Mouse (Mus musculus) lung, embryonic 15.5 days (tissue): ENCODE measurements at regions not wholly inside any gene's neighbourhood (a gene's known extent, or its start where the extent isn't known, plus 50 kb on each side); places are given as distances from the start of the nearest gene placed in this dataset.

Source experiments
- ATAC-seq: fragments of 200-750 bp; cut with Nextera tagmentation; 2 replicates; pipeline ENCODE4 v1.8.0; 2017; ENCODE audit warnings: moderate number of reproducible peaks, borderline replicate concordance; ENCODE audit not compliant: low FRiP score, low TSS enrichment; ENCODE audit errors: extremely low read depth
- H3K27ac ChIP-seq: fragments of 300-500 bp; sonication (generic); 2 replicates; pipeline ENCODE4 v1.5.1; 2015; ENCODE audit warnings: moderate library complexity, mild to moderate bottlenecking, inconsistent platforms
- H3K27me3 ChIP-seq: fragments of 300-500 bp; sonication (generic); 2 replicates; pipeline ENCODE4 v1.6.1; 2015; ENCODE audit warnings: inconsistent platforms
- H3K36me3 ChIP-seq: fragments of 300-500 bp; sonication (generic); 2 replicates; pipeline ENCODE4 v1.6.1; 2015; ENCODE audit warnings: inconsistent platforms
- H3K4me1 ChIP-seq: fragments of 300-500 bp; sonication (generic); 2 replicates; pipeline ENCODE4 v1.6.1; 2015; ENCODE audit warnings: inconsistent platforms
- H3K4me2 ChIP-seq: fragments of 300-500 bp; sonication (generic); 2 replicates; pipeline ENCODE4 v1.6.1; 2015; ENCODE audit warnings: inconsistent platforms, mild to moderate bottlenecking, moderate library complexity
- H3K4me3 ChIP-seq: fragments of 300-500 bp; sonication (generic); 2 replicates; pipeline ENCODE4 v1.5.1; 2015; ENCODE audit warnings: mild to moderate bottlenecking, inconsistent platforms
- H3K9ac ChIP-seq: fragments of 300-500 bp; sonication (generic); 2 replicates; pipeline ENCODE4 v1.6.1; 2015; ENCODE audit warnings: inconsistent platforms
- H3K9me3 ChIP-seq: fragments of 300-500 bp; sonication (generic); 2 replicates; pipeline ENCODE4 v1.6.1; 2016; ENCODE audit warnings: inconsistent platforms
- WGBS: fragments of 180-500 bp; shearing (Covaris S2); methylation state at CpG from one replicate; pipeline ENCODE4 v1.1.7; 2015; 5-methylcytosine and 5-hydroxymethylcytosine counted together

- Histone ChIP-seq H3K9ac (no peak overlapping the region), H3K9me3 (no peaks in the 10 kb centered on the region), H3K4me1 (no peaks in the 10 kb centered on the region), H3K4me2 (no peak overlapping the region), H3K27me3 (peaks cover 77% of the 10 kb centered on the region), H3K4me3 (no peak overlapping the region), H3K27ac (no peak overlapping the region), H3K36me3 (no peaks in the 10 kb centered on the region)
- no peak for ATAC-seq
- 9% methylated on average over 4 of the region's 4 CpGs for WGBS
These were observed 89.0 kb downstream of the Hif1an start for GRCm38 (mm10) chr19:44651605-44652004.

GRCm38 (mm10) chr19:44655719-44656118, 93.1 kb downstream of the Hif1an start:
- no peak overlapping the region for H3K4me3 ChIP-seq
- H3K9ac ChIP-seq: no peak overlapping the region
- H3K9me3 ChIP-seq: no peaks in the 10 kb centered on the region
- H3K27ac ChIP-seq: no peak overlapping the region
- no peak overlapping the region for H3K4me2 ChIP-seq
- H3K36me3 ChIP-seq: no peaks in the 10 kb centered on the region
- H3K4me1 ChIP-seq: no peaks in the 10 kb centered on the region
- H3K27me3 ChIP-seq: peaks cover 71% of the 10 kb centered on the region
- ATAC-seq: peak; percentile 42; the same call in 1 of the 2 replicates
- 8% methylated on average over 6 of the region's 6 CpGs for WGBS

GRCm38 (mm10) chr19:44659316-44659715, 96.5 kb upstream of the Pax2 start:
- WGBS: 14% methylated on average over 10 of the region's 10 CpGs
- peaks cover 69% of the 10 kb centered on the region for H3K27me3 ChIP-seq
- H3K36me3 ChIP-seq: no peaks in the 10 kb centered on the region
- no peak for ATAC-seq
- H3K4me2 ChIP-seq: no peak overlapping the region
- no peak overlapping the region for H3K4me3 ChIP-seq
- H3K4me1 ChIP-seq: no peaks in the 10 kb centered on the region
- H3K27ac ChIP-seq: no peak overlapping the region
- H3K9me3 ChIP-seq: no peaks in the 10 kb centered on the region
- no peak overlapping the region for H3K9ac ChIP-seq

GRCm38 (mm10) chr19:44669535-44669958, 86.3 kb upstream of the Pax2 start:
- no peaks in the 10 kb centered on the region for H3K36me3 ChIP-seq
- ATAC-seq: peak; percentile 72; the same call in 1 of the 2 replicates
- peak overlapping the region; percentile 31 for H3K4me3 ChIP-seq
- H3K27ac ChIP-seq: no peak overlapping the region
- peaks cover 82% of the 10 kb centered on the region for H3K27me3 ChIP-seq
- peak overlapping the region; percentile 62 for H3K4me2 ChIP-seq
- H3K4me1 ChIP-seq: peaks cover 17% of the 10 kb centered on the region
- under 1% methylated on average over 14 of the region's 14 CpGs for WGBS
- H3K9ac ChIP-seq: no peak overlapping the region
- no peaks in the 10 kb centered on the region for H3K9me3 ChIP-seq

GRCm38 (mm10) chr19:44674621-44675245, 81.1 kb upstream of the Pax2 start:
- no peak overlapping the region for H3K27ac ChIP-seq
- no peak for ATAC-seq
- H3K4me2 ChIP-seq: peak overlapping the region; percentile 11; the same call in 1 of the 2 replicates
- H3K9ac ChIP-seq: no peak overlapping the region
- no peaks in the 10 kb centered on the region for H3K36me3 ChIP-seq
- peaks cover 93% of the 10 kb centered on the region for H3K27me3 ChIP-seq
- no peak overlapping the region for H3K4me3 ChIP-seq
- 6% methylated on average over 45 of the region's 45 CpGs for WGBS
- H3K9me3 ChIP-seq: no peaks in the 10 kb centered on the region
- peaks cover 17% of the 10 kb centered on the region for H3K4me1 ChIP-seq

GRCm38 (mm10) chr19:44676555-44677120, 79.2 kb upstream of the Pax2 start:
- H3K9me3 ChIP-seq: no peaks in the 10 kb centered on the region
- 4% methylated on average over 12 of the region's 12 CpGs for WGBS
- no peaks in the 10 kb centered on the region for H3K36me3 ChIP-seq
- peaks cover 7% of the 10 kb centered on the region for H3K4me1 ChIP-seq
- no peak for ATAC-seq
- peaks cover 94% of the 10 kb centered on the region for H3K27me3 ChIP-seq
- H3K4me2 ChIP-seq: no peak overlapping the region
- H3K9ac ChIP-seq: no peak overlapping the region
- H3K27ac ChIP-seq: no peak overlapping the region
- no peak overlapping the region for H3K4me3 ChIP-seq

- H3K27me3 ChIP-seq: peaks cover 94% of the 10 kb centered on the region
- H3K9me3 ChIP-seq: no peaks in the 10 kb centered on the region
- H3K36me3 ChIP-seq: no peaks in the 10 kb centered on the region
- 0 out of 2 replicates have a peak, but pooled peaks cover under 1% of the 10 kb centered on the region for H3K4me1 ChIP-seq
- H3K4me3 ChIP-seq: no peak overlapping the region
- H3K27ac ChIP-seq: no peak overlapping the region
- H3K9ac ChIP-seq: no peak overlapping the region
- no peak overlapping the region for H3K4me2 ChIP-seq
- no peak for ATAC-seq
- 46% methylated on average over 8 of the region's 8 CpGs for WGBS
These were observed 78.5 kb upstream of the Pax2 start for GRCm38 (mm10) chr19:44677295-44677694.

GRCm38 (mm10) chr19:44678686-44679085, 77.2 kb upstream of the Pax2 start:
- WGBS: 60% methylated on average over 1 of the region's 1 CpGs
- no peaks in the 10 kb centered on the region for H3K36me3 ChIP-seq

GRCm38 (mm10) chr19:44681675-44682074, 74.2 kb upstream of the Pax2 start:
- no peaks in the 10 kb centered on the region for H3K36me3 ChIP-seq
- H3K4me3 ChIP-seq: no peak overlapping the region
- no peak overlapping the region for H3K4me2 ChIP-seq
- WGBS: 14% methylated on average over 8 of the region's 8 CpGs
- peaks cover 94% of the 10 kb centered on the region for H3K27me3 ChIP-seq
- H3K9me3 ChIP-seq: no peaks in the 10 kb centered on the region
- no peak overlapping the region for H3K9ac ChIP-seq
- no peak overlapping the region for H3K27ac ChIP-seq
- peaks cover 7% of the 10 kb centered on the region; the same call in 1 of the 2 replicates for H3K4me1 ChIP-seq
- no peak for ATAC-seq

More at GRCm38 (mm10) chr19:44678686-44679085, 77.2 kb upstream of the Pax2 start:
- no peak overlapping the region for H3K4me2 ChIP-seq
- no peak overlapping the region for H3K27ac ChIP-seq
- ATAC-seq: no peak
- H3K4me3 ChIP-seq: no peak overlapping the region
- no peaks in the 10 kb centered on the region for H3K9me3 ChIP-seq
- 0 out of 2 replicates have a peak, but pooled peaks cover under 1% of the 10 kb centered on the region for H3K4me1 ChIP-seq
- peaks cover 94% of the 10 kb centered on the region for H3K27me3 ChIP-seq
- no peak overlapping the region for H3K9ac ChIP-seq

GRCm38 (mm10) chr19:44683191-44683590, 72.7 kb upstream of the Pax2 start:
- H3K4me1 ChIP-seq: peaks cover 7% of the 10 kb centered on the region; the same call in 1 of the 2 replicates
- H3K9ac ChIP-seq: no peak overlapping the region
- H3K4me3 ChIP-seq: no peak overlapping the region
- H3K9me3 ChIP-seq: no peaks in the 10 kb centered on the region
- H3K27me3 ChIP-seq: peaks cover 90% of the 10 kb centered on the region
- H3K36me3 ChIP-seq: no peaks in the 10 kb centered on the region
- no peak overlapping the region for H3K4me2 ChIP-seq
- no peak overlapping the region for H3K27ac ChIP-seq
- 5% methylated on average over 12 of the region's 12 CpGs for WGBS
- ATAC-seq: no peak

- Histone ChIP-seq H3K36me3 (no peaks in the 10 kb centered on the region), H3K27me3 (peaks cover 93% of the 10 kb centered on the region), H3K9ac (no peak overlapping the region), H3K4me2 (peak overlapping the region; percentile 49), H3K4me3 (peak overlapping the region; percentile 24), H3K9me3 (no peaks in the 10 kb centered on the region), H3K27ac (no peak overlapping the region), H3K4me1 (peaks cover 7% of the 10 kb centered on the region; the same call in 1 of the 2 replicates)
- under 1% methylated on average over 48 of the region's 48 CpGs for WGBS
- ATAC-seq: no peak
These were observed 71.8 kb upstream of the Pax2 start for GRCm38 (mm10) chr19:44684061-44684514.

GRCm38 (mm10) chr19:44686061-44686460, 69.8 kb upstream of the Pax2 start:
- no peak for ATAC-seq
- peaks cover 82% of the 10 kb centered on the region for H3K27me3 ChIP-seq
- no peak overlapping the region for H3K27ac ChIP-seq
- H3K4me2 ChIP-seq: no peak overlapping the region
- H3K4me3 ChIP-seq: no peak overlapping the region
- peaks cover 7% of the 10 kb centered on the region; the same call in 1 of the 2 replicates for H3K4me1 ChIP-seq
- no peak overlapping the region for H3K9ac ChIP-seq
- no peaks in the 10 kb centered on the region for H3K36me3 ChIP-seq
- H3K9me3 ChIP-seq: no peaks in the 10 kb centered on the region
- WGBS: 22% methylated on average over 7 of the region's 7 CpGs
